Mouse (Mus musculus) limb, embryonic 10.5 days (tissue): ENCODE measurements around the gene Cbfa2t2. TPM values are rescaled to one million over a fixed set of nuclear protein-coding genes. Genes with fewer than 3 reads are reported as not detected.

Experiments used
- DNase-seq: peaks from one replicate; pipeline ENCODE4 v3.0.0-alpha.2; 2017; ENCODE audit warnings: low spot score
- H3K27ac ChIP-seq: fragments of 300-500 bp; sonication (generic); 2 replicates; pipeline ENCODE4 v1.5.1; 2016; ENCODE audit warnings: mild to moderate bottlenecking
- H3K27me3 ChIP-seq: fragments of 300-500 bp; sonication (generic); 2 replicates; pipeline ENCODE4 v1.6.1; 2016; ENCODE audit warnings: low read depth, mild to moderate bottlenecking; ENCODE audit not compliant: poor library complexity, severe bottlenecking
- H3K36me3 ChIP-seq: fragments of 300-500 bp; sonication (generic); 2 replicates; pipeline ENCODE4 v1.6.1; 2016; ENCODE audit warnings: mild to moderate bottlenecking, moderate library complexity
- H3K4me1 ChIP-seq: fragments of 300-500 bp; sonication (generic); 2 replicates; pipeline ENCODE4 v1.6.1; 2016
- H3K4me3 ChIP-seq: fragments of 300-500 bp; sonication (generic); 2 replicates; pipeline ENCODE4 v1.5.1; 2016; ENCODE audit warnings: mild to moderate bottlenecking, moderate library complexity
- H3K9me3 ChIP-seq: fragments of 300-500 bp; sonication (generic); replicated peaks from 2 replicates; pipeline ENCODE4 v1.6.1; 2016; ENCODE audit warnings: mild to moderate bottlenecking
- WGBS: fragments of 180-500 bp; shearing (Covaris S2); methylation state at CpG from one replicate; pipeline ENCODE4 v1.1.7; 2016; 5-methylcytosine and 5-hydroxymethylcytosine counted together
- polyA plus RNA-seq: library from polyadenylated mRNA; unstranded; fragments of >200 nt; fragmentation: Nextera tagmentation; extraction: Ambion mirVana; gene quantifications from 2 replicates; pipeline ENCODE4 v1.2.1, GENCODE M21; 2016

The Cbfa2t2 gene
- polyA plus RNA-seq, 1 experiment from 2014 or later = 59.2 TPM

DNA sequence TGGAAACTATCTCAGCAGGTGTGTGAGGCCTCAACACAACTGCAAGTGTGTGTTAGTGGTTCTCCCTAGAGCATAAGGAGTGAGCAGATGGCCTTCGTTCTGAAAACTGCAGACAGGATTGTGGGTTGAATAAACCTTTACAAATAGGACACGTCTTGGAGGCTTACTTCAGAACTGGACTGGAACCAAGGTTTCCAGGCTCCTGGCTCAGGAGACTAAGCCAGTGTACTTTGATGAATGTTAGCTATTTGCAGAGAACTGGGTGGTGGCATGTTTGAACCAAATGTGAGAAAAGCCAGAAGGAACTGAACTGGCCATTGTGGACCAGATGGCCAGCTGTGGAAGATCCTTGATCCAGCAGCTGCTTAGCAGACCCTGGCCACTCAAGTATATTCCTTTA is 102.0 kb downstream of the Cbfa2t2 start:
- 80% methylated on average over 2 of the region's 2 CpGs for WGBS
- Histone ChIP-seq H3K27me3 (no peaks in the 10 kb centered on the region), H3K4me3 (no peak overlapping the region), H3K4me1 (no peaks in the 10 kb centered on the region), H3K9me3 (no peaks in the 10 kb centered on the region), H3K36me3 (peaks cover 69% of the 10 kb centered on the region), H3K27ac (no peak overlapping the region)
- no peak for DNase-seq

GRCm38 (mm10) chr2:154538710-154539109 is 102.4 kb downstream of the Cbfa2t2 start:
- H3K36me3 ChIP-seq = peaks cover 65% of the 10 kb centered on the region
- no peak for DNase-seq
- H3K27me3 ChIP-seq = no peaks in the 10 kb centered on the region
- no peaks in the 10 kb centered on the region for H3K4me1 ChIP-seq
- no peak overlapping the region for H3K27ac ChIP-seq
- 75% methylated on average over 3 of the region's 3 CpGs for WGBS
- H3K9me3 ChIP-seq = no peaks in the 10 kb centered on the region
- H3K4me3 ChIP-seq = no peak overlapping the region

- Histone ChIP-seq H3K27me3 (no peaks in the 10 kb centered on the region), H3K4me1 (no peaks in the 10 kb centered on the region), H3K4me3 (no peak overlapping the region), H3K9me3 (no peaks in the 10 kb centered on the region), H3K27ac (no peak overlapping the region), H3K36me3 (peaks cover 55% of the 10 kb centered on the region)
- no peak for DNase-seq
- 83% methylated on average over 3 of the region's 3 CpGs for WGBS
These were observed 103.4 kb downstream of the Cbfa2t2 start for GRCm38 (mm10) chr2:154539720-154540119.

- Histone ChIP-seq H3K27me3 (no peaks in the 10 kb centered on the region), H3K4me1 (no peaks in the 10 kb centered on the region), H3K9me3 (no peaks in the 10 kb centered on the region), H3K4me3 (no peak overlapping the region), H3K27ac (no peak overlapping the region), H3K36me3 (peaks cover 36% of the 10 kb centered on the region)
- WGBS = 78% methylated on average over 2 of the region's 2 CpGs
- DNase-seq = no peak
These were observed 105.3 kb downstream of the Cbfa2t2 start for GRCm38 (mm10) chr2:154541630-154542029.

DNA sequence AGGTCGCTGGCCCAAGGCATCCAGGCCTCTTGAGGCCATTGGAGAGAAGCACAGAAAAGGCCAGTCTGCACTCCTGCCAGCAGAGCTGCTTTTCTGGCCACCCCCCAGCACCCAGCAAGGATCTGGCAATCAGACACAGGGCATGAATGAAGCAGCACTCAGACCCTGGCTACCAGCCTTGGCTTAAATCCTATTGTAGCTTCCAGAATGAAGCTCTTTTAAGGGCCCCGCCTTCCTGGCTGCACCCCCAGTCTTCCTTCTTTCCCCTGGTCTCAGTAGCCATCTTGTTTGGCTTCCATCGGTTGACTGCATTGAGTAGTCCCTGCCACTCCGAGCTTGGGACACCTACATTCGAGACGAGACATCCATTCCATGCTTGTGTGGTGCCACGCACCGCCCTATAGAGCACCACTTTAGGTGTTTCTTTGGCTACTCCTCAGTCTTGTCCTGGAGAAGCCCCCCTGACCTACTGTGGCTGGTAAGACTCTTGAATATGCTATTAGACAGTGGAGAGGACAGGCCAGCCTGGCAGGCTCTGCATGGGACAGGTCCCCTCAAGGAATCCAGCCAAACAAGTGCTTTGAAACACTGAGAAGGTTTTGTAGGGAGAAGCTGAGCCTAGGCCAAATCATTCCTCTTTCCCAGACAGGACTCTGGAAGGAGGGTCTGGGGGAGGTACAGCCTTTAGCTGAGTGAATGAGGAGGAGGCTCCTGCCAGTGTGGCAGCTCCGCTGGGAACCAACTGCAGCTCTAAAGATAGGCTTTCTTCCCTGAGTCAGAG is 107.5 kb downstream of the Cbfa2t2 start:
- peaks cover 18% of the 10 kb centered on the region for H3K36me3 ChIP-seq
- H3K4me3 ChIP-seq = no peak overlapping the region
- no peaks in the 10 kb centered on the region for H3K9me3 ChIP-seq
- 92% methylated on average over 9 of the region's 9 CpGs for WGBS
- H3K4me1 ChIP-seq = peaks cover 4% of the 10 kb centered on the region
- DNase-seq = no peak
- H3K27ac ChIP-seq = no peak overlapping the region
- 0 out of 2 replicates have a peak, but pooled peaks cover 5% of the 10 kb centered on the region for H3K27me3 ChIP-seq

- H3K9me3 ChIP-seq = no peaks in the 10 kb centered on the region
- H3K27ac ChIP-seq = no peak within 1 kb of the TSS
- no peaks in the 10 kb centered on the region for H3K36me3 ChIP-seq
- 90% methylated on average over 10 of the region's 10 CpGs for WGBS
- DNase-seq = no peak
- H3K4me1 ChIP-seq = peaks cover 19% of the 10 kb centered on the region
- peaks cover 34% of the 10 kb centered on the region for H3K27me3 ChIP-seq
- no peak within 1 kb of the TSS for H3K4me3 ChIP-seq
These were observed 110.4 kb downstream of the Cbfa2t2 start, which contains the start of gene 1700003F12Rik for GRCm38 (mm10) chr2:154546711-154547110. 1700003F12Rik (plus strand) TSS chr2:154547085.

GRCm38 (mm10) chr2:154548688-154549087 is 112.4 kb downstream of the Cbfa2t2 start:
- Histone ChIP-seq H3K9me3 (no peaks in the 10 kb centered on the region), H3K27me3 (peaks cover 52% of the 10 kb centered on the region), H3K4me3 (no peak overlapping the region), H3K4me1 (peaks cover 31% of the 10 kb centered on the region), H3K36me3 (no peaks in the 10 kb centered on the region), H3K27ac (peak overlapping the region; percentile 85; the same call in 1 of the 2 replicates)
- WGBS = 44% methylated on average over 3 of the region's 3 CpGs
- no peak for DNase-seq

DNA sequence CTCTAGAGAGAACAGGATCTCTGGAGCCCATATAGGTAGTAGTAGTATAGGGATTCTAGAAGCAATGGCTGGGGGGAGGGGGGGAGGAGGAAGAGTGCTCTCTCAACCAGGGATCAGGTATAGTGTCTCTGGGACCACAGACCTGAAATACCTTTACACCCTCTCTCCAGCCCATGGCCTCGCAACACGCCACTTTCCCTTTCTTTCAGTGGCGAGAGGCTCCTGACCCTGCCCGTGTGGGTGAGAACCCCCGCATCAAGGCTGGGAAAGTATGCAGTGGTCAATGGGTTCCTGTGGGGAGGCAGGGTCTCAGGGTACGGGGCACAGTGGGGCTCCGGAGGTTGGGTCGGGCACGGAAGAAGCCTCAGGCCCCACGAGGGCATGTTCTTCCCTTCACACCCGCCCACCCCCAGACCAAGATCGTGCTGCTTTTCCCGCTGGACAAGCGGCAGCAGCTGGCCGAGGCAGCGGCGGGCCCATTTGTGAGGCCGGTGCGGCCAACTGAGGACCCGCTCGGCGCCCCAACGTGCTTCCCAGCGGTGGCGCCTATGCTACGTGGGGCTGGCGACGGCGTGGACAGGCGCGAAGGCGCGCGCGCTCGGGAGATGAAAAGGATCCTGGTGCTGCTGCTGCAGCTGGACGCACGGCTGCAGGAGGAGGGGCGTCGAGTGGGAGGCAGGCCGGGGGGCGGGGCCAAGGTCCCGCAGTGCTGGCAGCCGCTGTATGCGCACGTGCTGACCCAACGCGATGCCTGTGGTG is 113.0 kb downstream of the Cbfa2t2 start:
- H3K9me3 ChIP-seq = no peaks in the 10 kb centered on the region
- H3K4me1 ChIP-seq = peaks cover 31% of the 10 kb centered on the region
- no peaks in the 10 kb centered on the region for H3K36me3 ChIP-seq
- H3K27ac ChIP-seq = peak overlapping the region; percentile 85
- peak overlapping the region; percentile 58 for H3K4me3 ChIP-seq
- WGBS = 4% methylated on average over 48 of the region's 48 CpGs
- peaks cover 56% of the 10 kb centered on the region for H3K27me3 ChIP-seq
- peak; percentile 89 for DNase-seq

GRCm38 (mm10) chr2:154549886-154550189 is 113.6 kb downstream of the Cbfa2t2 start:
- Histone ChIP-seq H3K9me3 (no peaks in the 10 kb centered on the region), H3K27me3 (peaks cover 61% of the 10 kb centered on the region), H3K36me3 (no peaks in the 10 kb centered on the region), H3K27ac (peak overlapping the region; percentile 85), H3K4me3 (peak overlapping the region; percentile 58), H3K4me1 (peaks cover 31% of the 10 kb centered on the region)
- no peak for DNase-seq
- 16% methylated on average over 20 of the region's 20 CpGs for WGBS

GRCm38 (mm10) chr2:154550937-154551336 is 114.7 kb downstream of the Cbfa2t2 start:
- Histone ChIP-seq H3K9me3 (no peaks in the 10 kb centered on the region), H3K27me3 (peaks cover 63% of the 10 kb centered on the region), H3K4me3 (no peak overlapping the region), H3K27ac (no peak overlapping the region), H3K36me3 (no peaks in the 10 kb centered on the region), H3K4me1 (peaks cover 31% of the 10 kb centered on the region)
- 83% methylated on average over 2 of the region's 2 CpGs for WGBS
- DNase-seq = no peak

GRCm38 (mm10) chr2:154551476-154551875 is 115.2 kb downstream of the Cbfa2t2 start, which contains the start of gene Actl10:
Actl10 (plus strand) TSS chr2:154551776.
- H3K27me3 ChIP-seq = peaks cover 63% of the 10 kb centered on the region
- DNase-seq = no peak
- peak within 1 kb of the TSS; percentile 75 for H3K27ac ChIP-seq
- H3K4me1 ChIP-seq = peaks cover 31% of the 10 kb centered on the region
- H3K4me3 ChIP-seq = peak within 1 kb of the TSS; percentile 40
- WGBS = 72% methylated on average over 4 of the region's 4 CpGs
- H3K9me3 ChIP-seq = no peaks in the 10 kb centered on the region
- no peaks in the 10 kb centered on the region for H3K36me3 ChIP-seq

- H3K36me3 ChIP-seq = no peaks in the 10 kb centered on the region
- H3K9me3 ChIP-seq = no peaks in the 10 kb centered on the region
- peaks cover 32% of the 10 kb centered on the region for H3K4me1 ChIP-seq
- peak; percentile 53 for DNase-seq
- peak overlapping the region; percentile 40 for H3K4me3 ChIP-seq
- H3K27ac ChIP-seq = peak overlapping the region; percentile 75
- H3K27me3 ChIP-seq = peaks cover 63% of the 10 kb centered on the region
- 23% methylated on average over 21 of the region's 21 CpGs for WGBS
These were observed 115.6 kb downstream of the Cbfa2t2 start for GRCm38 (mm10) chr2:154551927-154552326.

- 27% methylated on average over 27 of the region's 27 CpGs for WGBS
- H3K27me3 ChIP-seq = peaks cover 63% of the 10 kb centered on the region
- DNase-seq = peak; percentile 74
- H3K36me3 ChIP-seq = no peaks in the 10 kb centered on the region
- peaks cover 37% of the 10 kb centered on the region for H3K4me1 ChIP-seq
- H3K9me3 ChIP-seq = no peaks in the 10 kb centered on the region
- peak overlapping the region; percentile 40 for H3K4me3 ChIP-seq
- peak overlapping the region; percentile 75 for H3K27ac ChIP-seq
These were observed 116.2 kb downstream of the Cbfa2t2 start for GRCm38 (mm10) chr2:154552424-154552907.
